Mouse (Mus musculus): ENCODE measurements around the gene Cacna2d4. TPM values are rescaled to one million over a fixed set of nuclear protein-coding genes. Genes with fewer than 3 reads are reported as not detected.

Cacna2d4 gene
- polyA plus RNA-seq, 1 experiment from 2014 or later, result 0.23 TPM

Other genes starting within 250 kb of the Cacna2d4 start
- gene Dcp1b, start 61.3 kb upstream of the Cacna2d4 start, polyA plus RNA-seq (2014; fragmentation: Nextera tagmentation; extraction: Ambion mirVana), result 8.0 and 11.5 TPM in 2 replicates
- 8.4 and 9.8 TPM in 2 replicates for gene Cacna1c, start 40.1 kb upstream of the Cacna2d4 start, polyA plus RNA-seq (2014; fragmentation: Nextera tagmentation; extraction: Ambion mirVana)
- gene Lrtm2, start 94.2 kb downstream of the Cacna2d4 start, polyA plus RNA-seq (2014; fragmentation: Nextera tagmentation; extraction: Ambion mirVana), result 0.23 and 0.38 TPM in 2 replicates
- gene Adipor2, start 181.2 kb downstream of the Cacna2d4 start, polyA plus RNA-seq (2014; fragmentation: Nextera tagmentation; extraction: Ambion mirVana), result 37.5 and 37.9 TPM in 2 replicates
- 5.3 and 6.0 TPM in 2 replicates for gene Fbxl14, start 243.1 kb downstream of the Cacna2d4 start, polyA plus RNA-seq (2014; fragmentation: Nextera tagmentation; extraction: Ambion mirVana)

Data from stomach, embryonic 14.5 days (tissue).